Mouse (Mus musculus) right cerebral cortex, postnatal 14 days (tissue): ENCODE data around the gene Eif4a2.

Experiments used
- DNase-seq: peaks from one replicate; pipeline ENCODE4 v3.0.0; 2022

Eif4a2 gene

DNA sequence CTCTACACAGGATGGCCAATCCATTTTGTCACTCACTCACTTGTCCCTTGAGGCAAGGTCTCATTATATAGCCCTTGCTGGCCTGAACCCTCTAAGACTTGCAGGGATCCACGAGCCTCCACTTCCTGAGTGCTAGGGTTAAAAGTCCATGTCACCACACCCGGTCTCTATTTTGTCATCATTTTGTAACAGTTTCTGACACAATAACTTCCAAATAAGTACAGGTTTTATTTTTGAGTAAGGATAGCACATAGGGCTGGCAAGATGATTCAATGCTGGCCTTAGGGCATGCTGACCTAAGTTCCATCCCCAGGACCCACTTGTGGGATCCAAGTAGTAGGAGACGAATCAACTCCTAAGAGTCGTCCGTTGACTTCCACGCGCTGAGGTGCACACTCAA is 1.1 kb upstream of the Eif4a2 start:
- DNase-seq = no peak

DNA sequence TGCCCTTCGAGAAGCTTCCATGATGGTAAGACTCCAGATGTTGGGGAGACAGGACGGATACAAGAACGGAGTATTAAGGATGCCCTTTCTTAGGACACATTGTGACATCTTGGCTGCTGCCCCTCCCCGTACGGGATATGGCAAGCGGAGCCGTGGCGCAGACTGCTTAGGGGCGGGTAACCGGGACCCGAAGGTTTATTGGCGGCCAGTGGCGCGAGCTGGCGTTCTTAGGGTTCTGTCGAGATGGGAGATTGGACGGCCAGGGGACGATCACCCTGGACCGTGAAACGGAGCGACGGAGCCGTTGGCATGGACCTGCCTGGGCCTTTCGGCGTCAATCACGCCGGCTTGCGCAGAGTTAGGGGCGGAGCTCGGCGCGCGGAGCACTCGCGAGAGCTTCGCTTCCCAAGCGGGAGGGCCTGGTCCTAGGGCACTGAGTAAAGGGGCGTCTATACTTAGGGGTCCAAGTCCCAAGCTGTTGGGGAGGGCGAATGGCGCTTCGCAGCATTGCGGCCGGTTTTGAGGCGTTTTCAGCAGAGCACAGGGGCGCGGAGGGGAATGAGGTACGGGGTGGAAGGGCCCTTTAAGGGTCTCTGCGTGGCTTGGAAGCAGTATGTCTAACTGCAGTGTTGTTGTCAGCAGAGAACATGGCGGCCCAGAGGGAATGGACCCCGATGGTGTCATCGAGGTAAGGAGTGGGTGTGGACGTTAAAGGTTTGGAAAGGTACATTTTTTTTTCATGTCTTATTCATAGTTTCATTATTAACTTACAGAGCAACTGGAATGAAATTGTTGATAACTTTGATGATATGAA is 909 bp downstream of the Eif4a2 start:
- peak; percentile 86 for DNase-seq

DNA sequence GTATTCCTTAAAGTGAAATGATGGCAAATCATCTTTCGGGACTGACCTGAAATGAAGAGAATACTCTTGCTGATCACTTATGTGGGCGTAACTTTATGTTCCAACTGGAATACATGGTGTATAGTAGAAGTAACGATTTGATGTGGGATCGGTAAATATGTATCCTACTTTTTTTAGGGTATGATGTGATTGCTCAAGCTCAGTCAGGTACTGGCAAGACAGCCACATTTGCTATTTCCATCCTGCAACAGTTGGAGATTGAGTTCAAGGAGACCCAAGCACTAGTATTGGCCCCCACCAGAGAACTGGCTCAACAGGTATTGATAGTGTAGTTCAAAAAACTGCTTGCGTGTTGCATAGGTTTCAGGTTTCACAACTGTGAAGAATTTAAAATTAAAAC is 1.7 kb downstream of the Eif4a2 start:
- no peak for DNase-seq

DNA sequence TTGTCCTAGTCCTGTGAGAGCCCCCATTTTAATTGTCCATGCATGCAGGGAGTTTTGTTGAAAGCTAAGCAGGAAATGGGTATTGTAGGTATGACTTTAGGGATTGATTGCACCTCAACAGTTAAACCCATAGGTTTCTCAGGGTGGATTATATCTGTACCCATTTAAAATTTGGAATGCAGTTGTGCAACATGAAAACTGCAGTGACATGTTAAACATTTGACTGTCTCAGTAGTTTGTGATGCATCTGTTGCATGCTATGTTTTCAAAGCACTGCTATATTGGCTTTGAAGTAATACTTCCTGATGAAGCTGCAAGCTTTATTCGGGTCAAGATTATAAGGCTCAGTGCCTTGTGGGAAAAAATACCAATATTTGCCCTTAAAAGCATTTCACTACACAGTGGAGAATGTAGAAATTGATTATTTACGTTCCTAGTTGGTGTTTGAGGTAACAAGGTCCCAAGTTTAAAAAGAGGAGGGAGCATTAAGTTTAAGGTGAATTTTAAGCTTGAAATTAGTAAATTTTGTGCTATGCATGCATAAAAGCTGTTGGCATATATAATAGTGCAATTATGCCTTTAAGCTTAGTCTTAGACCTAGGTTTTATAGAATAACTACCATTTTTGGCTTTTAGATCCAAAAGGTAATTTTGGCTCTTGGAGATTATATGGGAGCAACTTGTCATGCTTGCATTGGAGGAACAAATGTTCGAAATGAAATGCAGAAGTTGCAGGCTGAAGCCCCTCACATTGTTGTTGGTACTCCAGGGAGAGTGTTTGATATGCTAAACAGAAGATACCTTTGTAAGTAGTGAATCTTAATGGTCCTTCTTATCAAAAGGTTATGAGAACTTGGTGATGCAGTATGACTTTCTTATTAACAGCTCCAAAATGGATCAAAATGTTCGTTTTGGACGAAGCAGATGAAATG is 2.4 kb downstream of the Eif4a2 start:
- no peak for DNase-seq

DNA sequence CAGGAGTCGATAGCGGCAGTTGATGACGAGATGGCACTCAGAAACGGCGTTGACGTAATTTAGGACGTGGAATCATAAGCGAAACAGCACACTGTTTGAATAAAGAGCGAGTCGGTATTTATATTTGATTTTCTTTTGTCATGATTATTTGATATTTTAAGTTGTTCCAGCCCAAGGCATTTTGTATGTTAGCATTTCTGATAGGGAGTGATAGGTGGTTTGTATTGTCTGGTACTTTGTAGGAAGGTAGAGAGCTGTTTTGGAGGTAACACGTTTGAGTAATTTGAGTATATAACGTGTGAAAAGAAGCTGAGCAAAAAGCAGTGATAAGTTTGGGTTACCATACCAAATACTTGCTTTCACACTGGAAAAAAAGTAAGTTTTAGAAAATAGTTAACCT is 5.1 kb downstream of the Eif4a2 start:
- DNase-seq = no peak

DNA sequence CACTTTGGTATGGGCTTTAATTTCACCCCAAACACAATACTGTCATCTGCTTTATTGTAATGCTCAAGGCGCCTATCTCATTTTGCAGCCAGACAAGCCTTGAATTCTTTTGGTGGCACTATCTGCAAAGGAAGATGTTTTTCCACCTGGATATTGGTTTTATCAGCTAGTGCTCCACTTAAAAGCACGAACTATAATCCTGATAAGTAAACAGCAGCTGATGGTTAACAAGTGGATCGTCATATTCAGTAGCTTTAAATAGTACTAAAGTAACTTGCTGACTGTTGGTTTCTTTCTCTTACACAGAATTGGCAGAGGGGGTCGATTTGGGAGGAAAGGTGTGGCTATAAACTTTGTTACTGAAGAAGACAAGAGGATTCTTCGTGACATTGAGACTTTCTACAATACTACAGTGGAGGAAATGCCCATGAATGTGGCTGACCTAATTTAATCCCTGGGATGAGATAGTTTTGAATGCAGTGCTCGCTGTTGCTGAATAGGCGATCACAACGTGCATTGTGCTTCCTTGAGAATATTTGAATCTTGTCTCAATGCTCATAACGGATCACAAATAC is 5.7 kb downstream of the Eif4a2 start:
- DNase-seq = no peak

DNA sequence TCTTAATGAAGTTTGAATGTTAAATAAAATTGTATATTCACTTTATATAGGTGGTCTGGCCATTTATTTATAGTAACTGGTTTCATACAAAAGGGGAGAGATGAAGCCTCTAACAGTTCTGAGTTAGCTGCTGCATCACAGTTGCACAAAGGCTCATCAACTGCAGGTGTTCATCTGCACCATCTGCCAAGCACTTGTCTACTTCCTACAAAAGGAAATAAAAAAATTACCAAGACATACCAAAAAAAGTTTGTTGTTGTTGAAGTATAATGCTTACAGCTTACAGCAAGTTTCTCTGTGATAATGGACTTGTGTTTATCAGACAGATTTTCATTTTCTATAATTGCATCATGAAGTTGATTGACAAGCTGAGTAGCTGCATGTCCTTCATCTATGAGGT is 6.7 kb downstream of the Eif4a2 start:
- no peak for DNase-seq

DNA sequence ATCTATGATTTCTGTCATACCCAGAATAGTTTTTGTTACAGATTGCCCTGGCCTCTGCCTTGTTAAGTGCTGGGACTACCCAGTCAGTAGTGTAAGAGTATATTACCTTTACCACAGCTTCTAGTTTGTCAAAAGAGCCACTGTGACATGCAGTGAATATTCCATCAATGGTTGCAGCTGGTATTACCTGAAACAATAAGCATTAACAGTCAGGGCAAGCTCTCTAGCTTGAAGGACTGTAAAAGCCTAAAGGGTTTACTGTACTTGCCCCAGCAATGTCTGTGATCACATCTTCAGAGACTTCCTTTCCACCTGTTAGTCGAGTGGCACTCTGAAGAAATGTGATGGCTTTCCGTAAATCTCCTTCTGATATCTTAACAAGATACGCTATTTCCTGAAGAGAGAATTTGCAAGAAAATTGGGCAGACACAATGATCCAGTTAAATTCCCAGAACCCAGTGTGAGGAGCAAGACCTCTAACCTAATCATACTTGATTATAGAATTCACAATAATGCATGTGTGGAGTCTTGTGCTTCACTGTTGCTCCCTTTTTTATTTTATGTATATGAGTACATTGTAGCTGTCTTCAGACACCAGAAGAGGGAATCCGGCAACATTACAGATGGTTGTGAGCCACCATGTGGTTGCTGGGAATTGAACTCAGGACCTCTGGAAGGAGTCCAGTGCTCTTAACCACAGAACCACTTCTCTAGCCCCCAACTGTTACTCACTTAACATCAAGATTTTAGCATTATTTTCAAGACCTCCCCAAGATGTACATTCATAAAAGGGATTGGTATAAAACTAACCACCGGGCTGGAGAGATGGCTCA is 7.3 kb downstream of the Eif4a2 start:
- DNase-seq = no peak

DNA sequence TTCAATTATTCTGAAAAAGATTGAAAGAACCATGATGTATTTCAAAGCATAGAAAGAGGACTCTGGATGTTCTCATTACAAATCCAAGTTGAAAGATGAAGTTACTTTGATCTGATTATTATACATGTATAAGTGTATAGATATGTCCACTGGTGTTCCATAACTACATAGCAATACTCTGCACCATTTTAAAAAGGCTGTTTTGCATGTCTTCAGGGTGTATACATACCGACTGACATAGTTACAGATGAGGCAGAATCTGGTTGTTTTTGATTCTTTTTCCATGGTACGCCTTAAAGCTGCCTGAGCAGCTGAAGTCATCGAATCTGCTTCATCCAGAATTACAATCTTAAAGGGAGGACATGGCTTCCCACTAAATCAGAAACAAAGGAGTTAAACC is 8.2 kb downstream of the Eif4a2 start:
- DNase-seq = no peak

DNA sequence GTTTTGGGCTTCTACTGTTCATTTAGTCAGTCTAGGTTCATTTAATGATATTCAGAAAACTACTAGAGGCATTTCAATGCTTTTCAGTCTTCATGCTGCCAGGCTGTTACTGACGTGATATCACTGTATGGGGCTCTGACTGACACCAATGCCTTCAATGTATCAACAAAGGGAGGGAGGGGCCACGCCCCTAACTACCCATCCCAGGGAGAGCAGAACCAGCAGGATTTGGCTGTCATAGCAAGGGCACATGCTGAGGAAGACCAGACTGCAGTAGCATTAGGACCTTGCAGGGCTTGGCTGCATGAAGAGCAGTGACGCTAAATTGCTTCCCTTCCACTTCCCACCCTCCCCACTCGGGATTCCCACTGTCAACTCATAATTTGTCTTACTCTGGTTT is 9.9 kb downstream of the Eif4a2 start:
- DNase-seq = no peak

DNA sequence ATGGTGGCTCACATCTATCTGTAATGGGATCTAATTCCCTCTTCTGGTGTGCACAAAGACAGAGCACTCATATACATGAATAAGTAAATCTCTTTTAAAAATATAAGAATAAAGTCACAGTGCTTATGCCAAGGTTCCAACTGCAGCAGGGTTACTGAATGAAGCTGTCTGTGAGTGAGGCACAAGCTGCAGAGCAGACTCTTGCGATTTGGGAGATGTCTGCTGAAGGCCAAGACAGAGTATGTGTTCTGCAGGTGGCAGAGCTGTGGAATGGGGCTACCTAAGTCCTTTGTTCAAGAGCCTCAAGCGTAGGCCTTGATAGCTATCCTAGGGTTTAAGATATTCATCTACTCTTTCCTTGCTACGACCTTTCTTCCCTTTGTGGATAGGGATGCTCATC is 15.2 kb downstream of the Eif4a2 start:
- DNase-seq = no peak

DNA sequence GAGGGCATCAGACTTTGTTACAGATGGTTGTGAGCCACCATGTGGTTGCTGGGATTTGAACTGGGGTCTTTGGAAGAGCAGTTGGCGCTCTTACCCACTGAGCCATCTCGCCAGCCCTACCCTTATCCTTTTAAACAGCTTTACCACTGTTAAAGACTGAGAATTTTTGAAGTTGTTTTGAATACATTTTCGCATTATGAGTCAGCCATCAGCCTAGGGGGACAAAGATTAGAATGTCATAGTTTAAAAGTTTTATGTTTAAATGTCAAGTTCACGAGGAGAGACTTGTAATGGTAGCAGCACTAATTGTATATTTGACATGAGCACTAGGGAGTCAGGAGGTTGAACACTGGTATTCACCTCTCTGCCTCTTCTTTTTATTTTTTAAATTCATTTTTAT is 15.9 kb downstream of the Eif4a2 start:
- no peak for DNase-seq

DNA sequence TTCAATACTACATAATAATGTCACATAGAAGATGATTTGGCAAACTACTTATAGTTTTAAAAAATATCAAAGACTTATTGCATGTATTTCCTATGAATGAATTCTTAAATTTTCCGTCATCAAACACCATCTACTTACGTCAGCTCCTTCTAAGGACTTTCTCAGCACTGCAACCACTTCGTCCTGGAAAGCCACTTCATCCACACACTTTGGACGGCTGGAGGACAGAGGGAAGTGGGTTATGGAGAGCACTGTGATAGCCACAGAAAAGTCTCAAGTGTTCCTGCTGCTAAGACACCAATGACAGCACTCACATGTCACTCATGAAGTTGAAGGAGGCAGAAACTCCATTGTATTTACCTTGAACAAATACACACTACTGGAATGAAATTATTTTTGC is 17.2 kb downstream of the Eif4a2 start:
- DNase-seq = no peak

DNA sequence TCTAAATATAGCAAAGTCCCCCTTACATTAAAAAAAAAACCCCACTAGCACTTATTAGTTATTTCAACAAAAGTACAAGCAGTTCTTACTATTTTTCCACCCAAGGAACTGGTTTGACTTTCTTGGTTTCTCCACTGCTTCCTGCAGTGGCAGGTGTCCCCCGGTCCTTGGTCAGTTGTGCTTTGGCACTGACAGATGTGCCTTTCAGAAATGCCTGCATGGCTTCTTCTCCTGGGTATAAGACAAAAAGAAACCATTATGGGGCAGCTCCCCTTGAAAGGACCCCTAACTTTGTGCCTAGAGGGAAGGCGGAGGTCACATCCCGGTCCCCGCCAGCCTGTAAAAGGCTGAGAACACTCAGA is 20.0 kb downstream of the Eif4a2 start:
- DNase-seq = no peak

DNA sequence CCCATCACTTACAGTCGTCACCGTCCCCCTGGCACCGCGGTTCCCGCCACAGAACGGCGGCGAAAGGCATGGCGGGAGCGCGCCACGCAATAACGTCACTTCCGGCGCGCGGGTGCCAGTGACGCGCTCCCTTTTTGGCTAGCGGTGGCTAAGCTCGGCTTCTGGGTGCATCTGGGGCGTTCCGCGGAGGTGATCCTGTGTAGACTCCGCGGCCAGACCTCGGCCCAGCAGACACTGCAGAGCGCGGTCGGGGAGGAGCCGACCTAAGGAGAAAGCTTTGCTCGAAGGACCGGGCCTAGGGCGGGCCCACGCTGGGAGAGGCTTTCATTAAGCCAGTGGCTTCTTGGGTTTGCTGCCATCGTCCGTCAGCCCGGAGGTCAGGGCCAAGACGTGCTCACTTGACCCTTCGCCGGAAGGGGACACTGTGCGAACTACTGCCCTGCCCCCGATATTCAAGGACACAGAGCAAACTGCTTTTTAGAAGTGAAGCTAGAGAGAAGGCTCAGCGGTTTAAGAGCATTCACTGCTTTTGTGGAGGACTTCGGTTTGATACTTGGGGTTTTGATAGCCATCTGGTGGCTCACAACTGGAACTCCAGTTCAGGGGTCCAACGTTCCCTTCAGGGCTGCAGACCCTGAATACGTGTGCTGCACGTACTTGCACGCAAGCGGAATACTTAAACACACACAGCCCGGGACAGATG is 20.6 kb downstream of the Eif4a2 start, which contains the start of gene Rfc4:
Rfc4 (minus strand) TSS at position 65 of the 703 bp plus-strand sequence.
- DNase-seq = peak; percentile 91

DNA sequence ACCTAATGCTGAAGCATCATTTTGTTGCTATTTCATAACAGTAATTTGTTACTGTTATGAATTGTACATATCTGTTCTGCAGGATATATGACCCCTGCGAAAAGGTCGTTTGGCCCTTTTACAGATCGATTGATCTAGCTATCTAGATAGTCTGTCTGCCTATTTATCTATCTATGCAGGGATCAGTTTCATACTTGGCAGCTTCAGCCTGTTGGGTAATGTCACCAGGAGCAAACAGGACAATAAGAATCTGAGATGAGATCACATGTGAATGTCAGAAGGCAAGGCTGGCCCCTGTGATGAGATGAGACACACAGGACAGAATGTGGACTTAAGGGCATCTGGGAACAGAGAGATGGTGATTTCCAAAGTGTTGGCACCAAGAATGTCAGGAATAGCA is 23.1 kb downstream of the Eif4a2 start:
- DNase-seq = no peak

DNA sequence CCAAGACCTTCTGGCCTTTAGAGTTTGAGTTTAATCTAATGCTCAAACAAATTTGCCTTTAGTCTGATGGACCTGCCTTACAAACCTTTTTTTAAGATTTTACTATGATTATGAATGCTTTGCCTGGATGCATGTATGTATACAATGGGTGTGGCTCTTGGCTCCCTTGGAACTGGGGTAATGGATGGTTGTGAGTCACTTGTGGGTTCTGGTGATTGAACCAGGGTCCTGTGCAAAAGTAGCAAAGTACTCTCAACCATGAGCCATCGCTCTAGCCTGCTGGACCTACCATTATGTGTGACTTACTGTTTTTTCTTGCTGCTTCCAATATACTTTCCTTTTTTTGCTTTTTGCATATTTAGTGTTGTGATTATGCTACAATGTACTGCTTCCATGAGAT is 25.1 kb downstream of the Eif4a2 start:
- DNase-seq = no peak

DNA sequence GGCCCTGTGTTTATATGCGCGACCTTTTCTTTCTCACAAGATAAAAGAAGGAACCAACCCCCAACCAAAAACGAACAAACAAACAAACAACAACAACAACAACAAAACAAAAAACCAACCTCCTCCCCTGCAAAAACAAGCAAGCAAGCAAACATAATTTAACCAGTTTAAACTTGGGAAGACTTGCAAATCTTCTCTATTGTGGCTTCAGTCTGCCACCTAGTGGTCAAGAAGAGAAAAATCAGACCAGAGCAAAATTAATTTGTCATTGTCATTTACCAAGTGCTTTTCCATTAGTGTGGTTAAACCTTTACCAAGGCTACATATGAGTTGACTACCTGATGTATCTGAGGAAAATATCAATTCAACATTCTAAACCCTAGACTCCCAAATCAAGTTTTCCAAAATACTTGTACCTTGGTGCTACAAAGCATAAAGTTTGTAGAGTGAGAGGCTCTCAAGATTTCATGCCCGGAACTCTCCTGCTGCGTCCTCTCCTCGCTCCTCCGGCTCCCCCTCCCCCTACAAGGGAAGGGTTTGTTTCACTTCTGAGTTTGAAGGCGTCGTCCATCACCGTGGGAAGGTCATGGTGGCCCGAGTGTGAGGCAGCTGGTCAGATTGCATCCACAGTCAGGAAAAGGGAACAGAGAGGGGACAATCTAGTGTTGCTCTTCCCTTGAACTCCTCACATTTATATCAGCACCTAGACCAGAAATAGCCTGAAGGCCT is 28.3 kb downstream of the Eif4a2 start:
- DNase-seq = no peak

DNA sequence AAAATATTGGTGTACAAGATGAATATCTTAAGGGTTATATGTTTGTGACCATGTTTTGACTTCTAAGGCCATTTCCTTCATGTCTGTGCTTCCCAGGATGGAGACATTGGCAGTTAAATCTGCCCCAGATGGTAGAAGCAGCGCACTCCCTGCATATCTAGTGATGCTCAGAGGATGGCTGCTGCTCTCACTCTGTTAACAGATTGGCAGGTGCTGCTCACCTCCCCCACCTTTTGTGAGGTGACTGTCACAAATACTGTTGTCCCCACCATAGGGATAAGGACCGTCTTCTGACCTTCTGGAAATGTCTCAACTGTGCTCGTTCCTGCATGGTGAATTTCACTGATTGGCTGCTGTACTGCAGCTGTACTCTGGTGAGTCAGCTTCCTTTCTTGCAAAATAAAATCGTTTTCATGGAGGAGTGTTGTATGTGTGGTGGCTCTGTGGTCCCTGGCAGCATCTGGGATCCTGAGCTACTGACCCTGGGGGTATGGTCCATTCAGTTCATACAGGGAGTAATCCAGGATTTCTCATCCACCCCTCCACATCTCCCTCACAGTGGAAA is 29.2 kb downstream of the Eif4a2 start:
- no peak for DNase-seq

DNA sequence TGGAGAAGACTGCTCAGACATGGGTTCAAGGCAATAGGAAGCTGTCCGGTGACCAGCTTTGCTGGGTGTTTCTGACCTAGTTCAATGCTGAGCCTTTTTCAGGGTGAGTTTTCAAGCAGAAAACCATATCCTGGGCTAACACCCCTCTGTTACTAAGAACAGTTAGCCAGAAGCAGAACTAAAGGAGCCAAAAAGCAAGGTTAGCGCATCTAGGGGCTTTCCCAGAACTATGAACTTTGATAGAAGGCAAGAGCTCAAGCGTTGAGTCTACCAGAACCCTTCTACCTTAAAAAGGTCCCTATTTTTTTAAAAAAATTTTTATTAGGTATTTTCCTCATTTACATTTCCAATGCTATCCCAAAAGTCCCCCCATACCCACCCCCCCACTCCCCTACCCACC is 33.7 kb downstream of the Eif4a2 start:
- DNase-seq = no peak

DNA sequence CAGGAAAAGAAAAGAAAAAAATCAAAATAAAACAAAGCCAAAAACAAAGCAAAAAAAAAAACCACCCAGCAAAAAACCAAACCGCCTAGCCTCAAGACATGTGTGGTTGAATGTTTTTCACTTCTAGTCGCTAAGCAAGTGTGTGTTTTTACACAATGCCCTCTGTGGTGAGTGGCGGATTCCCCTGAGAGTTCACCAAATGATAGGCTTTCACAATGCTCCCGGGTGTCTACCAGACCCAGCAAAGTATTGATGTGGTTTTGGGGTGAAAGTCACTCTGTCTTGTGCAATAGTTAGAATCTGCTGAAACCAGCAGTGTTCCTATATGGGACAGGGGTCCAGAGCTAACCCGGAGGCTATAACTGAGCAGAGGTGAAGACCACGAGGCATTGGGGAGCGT is 37.1 kb downstream of the Eif4a2 start:
- no peak for DNase-seq
